Mouse (Mus musculus) ES-Bruce4 (cell line): ENCODE measurements around the gene Gm20824. TPM values are rescaled to one million over a fixed set of nuclear protein-coding genes. Genes with fewer than 3 reads are reported as not detected.
"Not testable (repeated sequence)": the region's sequence is repeated elsewhere in the genome, so short reads cannot be mapped to it uniquely, and the experiment has no call there.

Source experiments
- H3K27ac ChIP-seq: 2 replicates; pipeline ENCODE4 v1.5.1; 2012; ENCODE audit warnings: low read length, inconsistent platforms; ENCODE audit not compliant: insufficient read depth
- H3K27me3 ChIP-seq: 2 replicates; pipeline ENCODE4 v1.6.1; 2012; ENCODE audit warnings: mild to moderate bottlenecking, low read length, inconsistent platforms; ENCODE audit not compliant: control insufficient read depth, poor library complexity, insufficient read depth, severe bottlenecking
- H3K36me3 ChIP-seq: 2 replicates; pipeline ENCODE4 v1.6.1; 2012; ENCODE audit warnings: inconsistent platforms, mild to moderate bottlenecking, low read length, moderate library complexity; ENCODE audit not compliant: control insufficient read depth, poor library complexity, insufficient read depth, severe bottlenecking
- H3K4me1 ChIP-seq: one replicate; pipeline ENCODE4 v1.8.1; 2011; ENCODE audit warnings: low read length; ENCODE audit not compliant: control insufficient read depth, insufficient read depth
- H3K4me3 ChIP-seq: 2 replicates; pipeline ENCODE4 v1.5.1; 2011; ENCODE audit warnings: low read depth, mild to moderate bottlenecking, low read length
- H3K9ac ChIP-seq: 2 replicates; pipeline ENCODE4 v1.6.1; 2012; ENCODE audit warnings: low read depth, mild to moderate bottlenecking, inconsistent platforms; ENCODE audit not compliant: poor library complexity, severe bottlenecking
- H3K9me3 ChIP-seq: replicated peaks from 2 replicates; pipeline ENCODE4 v1.6.1; 2012; ENCODE audit warnings: mild to moderate bottlenecking, low read length, inconsistent platforms; ENCODE audit not compliant: control insufficient read depth, poor library complexity, insufficient read depth, severe bottlenecking
- polyA plus RNA-seq: library from polyadenylated mRNA; stranded (reverse); fragments of >200 nt; gene quantifications from 2 replicates; pipeline ENCODE4 v1.2.4, GENCODE M21; 2011; ENCODE audit warnings: low read depth; ENCODE audit not compliant: missing spikeins, insufficient read depth, insufficient read length

Gm20824 gene
- polyA plus RNA-seq: not detected in 2 replicates

GRCm38 (mm10) chrY:8257607-8258006, at the start of gene Gm20824:
TSS of gene Gm20824 (plus strand) at chrY:8257907.
- not testable (repeated sequence) for H3K4me1 ChIP-seq, H3K27ac ChIP-seq, H3K36me3 ChIP-seq, H3K9ac ChIP-seq, H3K27me3 ChIP-seq, H3K4me3 ChIP-seq, H3K9me3 ChIP-seq

Other genes starting within 250 kb of the Gm20824 start
- not detected in 2 replicates for gene Gm20825, start 186.4 kb upstream of the Gm20824 start, polyA plus RNA-seq